Mouse (Mus musculus) cortical plate, adult 2 months (tissue): ENCODE results near the gene Card10. TPM values are rescaled to one million over a fixed set of nuclear protein-coding genes. Genes with fewer than 3 reads are reported as not detected.

Experiments
- H3K27ac ChIP-seq: fragments of 200-500 bp; 2 replicates; pipeline ENCODE4 v1.5.1; 2012; ENCODE audit warnings: low read length, control low read depth, inconsistent platforms; ENCODE audit not compliant: insufficient read depth
- H3K4me1 ChIP-seq: fragments of 200-500 bp; 2 replicates; pipeline ENCODE4 v1.6.1; 2011; ENCODE audit warnings: low read length; ENCODE audit not compliant: control insufficient read depth, insufficient read depth
- H3K4me3 ChIP-seq: fragments of 200-500 bp; 2 replicates; pipeline ENCODE4 v1.5.1; 2011; ENCODE audit warnings: mild to moderate bottlenecking, low read length, control low read depth; ENCODE audit not compliant: insufficient read depth
- CTCF ChIP-seq: fragments of 200-500 bp; IDR thresholded peaks from 2 replicates; pipeline ENCODE4 v1.5.1; 2011; ENCODE audit warnings: mild to moderate bottlenecking, control low read depth, low read length; ENCODE audit not compliant: insufficient read depth; ENCODE audit errors: extremely low read depth
- POLR2A ChIP-seq: fragments of 200-500 bp; IDR thresholded peaks from 2 replicates; pipeline ENCODE4 v1.6.1; 2011; ENCODE audit warnings: mild to moderate bottlenecking, low read length, control low read depth; ENCODE audit not compliant: insufficient read depth; ENCODE audit errors: extremely low read depth
- polyA plus RNA-seq: library from polyadenylated mRNA; depleted of rRNA; stranded (reverse); fragments of >200 nt; gene quantifications from 2 replicates; pipeline ENCODE4 v1.2.3, GENCODE M21; 2012

The Card10 gene
- polyA plus RNA-seq, 1 experiment = 4.7 TPM

DNA sequence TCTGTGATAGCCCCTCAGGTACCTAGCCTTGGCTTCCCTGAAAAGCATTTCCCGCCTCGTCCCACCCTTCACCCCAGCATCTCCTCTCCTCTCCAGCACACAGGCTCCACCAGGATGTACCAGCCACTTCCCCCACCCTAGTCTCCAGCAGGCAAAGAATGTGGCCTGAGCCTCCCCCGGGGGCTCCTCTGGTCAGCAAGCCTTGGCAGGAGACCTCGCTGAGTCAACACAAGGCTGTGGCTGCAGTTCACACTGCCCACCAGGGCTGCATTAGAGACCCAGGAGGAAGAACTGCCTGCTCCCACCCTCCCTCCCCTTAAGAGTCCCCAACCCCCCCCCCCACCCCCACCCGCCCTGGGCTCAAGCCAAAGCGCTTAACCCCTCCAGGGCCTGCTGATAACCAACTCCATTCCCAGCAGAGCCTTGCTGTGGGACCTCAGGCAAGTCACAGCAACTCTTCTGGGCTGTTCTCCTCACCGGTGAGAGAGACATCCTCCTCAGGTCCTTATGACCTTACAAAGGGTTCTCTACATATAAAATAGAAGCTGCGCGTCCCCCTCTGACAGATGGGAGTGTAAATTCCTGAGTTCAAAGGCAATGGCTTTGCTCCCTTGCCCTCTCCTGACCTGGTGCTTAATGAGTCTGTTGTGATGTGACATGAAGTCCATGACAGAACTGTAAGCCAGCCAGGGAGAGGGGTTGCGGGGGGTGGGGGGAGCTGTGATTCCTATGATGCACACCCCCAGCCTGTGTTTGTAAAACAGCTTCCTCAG is 31.6 kb upstream of the Card10 start:
- Histone ChIP-seq H3K4me3 (no peak overlapping the region), H3K4me1 (0 out of 2 replicates have a peak, but pooled peaks cover 2% of the 10 kb centered on the region), H3K27ac (no peak overlapping the region)
- TF ChIP-seq POLR2A = no peak
- no peak for TF ChIP-seq CTCF

DNA sequence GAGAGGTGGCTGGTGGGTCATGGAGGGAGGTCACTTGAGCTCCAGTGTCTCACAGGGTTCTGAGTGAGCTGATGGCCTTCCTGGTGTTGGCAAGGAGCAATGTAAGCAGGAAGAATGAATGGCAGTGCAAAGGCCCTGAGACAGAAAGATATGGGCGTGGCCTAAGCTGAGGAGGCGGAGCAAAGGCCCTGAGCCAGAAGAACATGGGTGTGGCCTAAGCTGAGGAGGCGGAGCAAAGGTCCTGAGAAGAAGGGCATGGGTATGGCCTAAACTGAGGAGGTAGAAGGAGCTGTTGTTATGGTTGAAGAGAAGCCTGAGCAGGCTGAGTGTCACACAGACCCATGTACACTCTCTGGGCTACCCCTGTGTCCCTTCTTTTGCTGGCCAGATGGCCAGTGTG is 30.7 kb upstream of the Card10 start:
- TF ChIP-seq CTCF (no peak), POLR2A (no peak)
- H3K27ac ChIP-seq = peak overlapping the region; percentile 71; the same call in 1 of the 2 replicates
- H3K4me1 ChIP-seq = 0 out of 2 replicates have a peak, but pooled peaks cover 2% of the 10 kb centered on the region
- no peak overlapping the region for H3K4me3 ChIP-seq

DNA sequence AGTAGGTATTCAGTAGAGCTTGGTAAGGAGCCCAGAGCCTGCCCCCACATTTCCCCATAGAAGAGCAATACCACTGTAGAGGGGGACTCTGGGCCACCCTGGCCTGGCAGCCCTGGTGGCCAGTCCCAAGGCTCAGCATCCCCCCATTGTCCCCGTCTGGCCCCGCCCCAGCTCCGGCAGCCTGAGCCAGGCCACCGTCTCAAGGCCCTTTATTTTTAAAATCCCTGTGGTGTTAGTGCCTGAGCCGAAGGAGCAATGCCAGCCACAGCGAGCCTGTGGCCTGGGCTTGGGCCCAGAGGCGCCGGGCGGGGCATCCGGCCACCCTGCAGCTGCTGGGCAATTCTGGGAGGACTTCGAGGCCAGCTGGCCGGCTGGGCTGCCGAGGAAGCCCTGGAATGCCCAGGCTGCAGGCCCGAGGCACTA is 29.9 kb upstream of the Card10 start:
- peak overlapping the region; percentile 71 for H3K27ac ChIP-seq
- H3K4me3 ChIP-seq = no peak overlapping the region
- H3K4me1 ChIP-seq = 0 out of 2 replicates have a peak, but pooled peaks cover 2% of the 10 kb centered on the region
- TF ChIP-seq POLR2A (no peak), CTCF (no peak)

DNA sequence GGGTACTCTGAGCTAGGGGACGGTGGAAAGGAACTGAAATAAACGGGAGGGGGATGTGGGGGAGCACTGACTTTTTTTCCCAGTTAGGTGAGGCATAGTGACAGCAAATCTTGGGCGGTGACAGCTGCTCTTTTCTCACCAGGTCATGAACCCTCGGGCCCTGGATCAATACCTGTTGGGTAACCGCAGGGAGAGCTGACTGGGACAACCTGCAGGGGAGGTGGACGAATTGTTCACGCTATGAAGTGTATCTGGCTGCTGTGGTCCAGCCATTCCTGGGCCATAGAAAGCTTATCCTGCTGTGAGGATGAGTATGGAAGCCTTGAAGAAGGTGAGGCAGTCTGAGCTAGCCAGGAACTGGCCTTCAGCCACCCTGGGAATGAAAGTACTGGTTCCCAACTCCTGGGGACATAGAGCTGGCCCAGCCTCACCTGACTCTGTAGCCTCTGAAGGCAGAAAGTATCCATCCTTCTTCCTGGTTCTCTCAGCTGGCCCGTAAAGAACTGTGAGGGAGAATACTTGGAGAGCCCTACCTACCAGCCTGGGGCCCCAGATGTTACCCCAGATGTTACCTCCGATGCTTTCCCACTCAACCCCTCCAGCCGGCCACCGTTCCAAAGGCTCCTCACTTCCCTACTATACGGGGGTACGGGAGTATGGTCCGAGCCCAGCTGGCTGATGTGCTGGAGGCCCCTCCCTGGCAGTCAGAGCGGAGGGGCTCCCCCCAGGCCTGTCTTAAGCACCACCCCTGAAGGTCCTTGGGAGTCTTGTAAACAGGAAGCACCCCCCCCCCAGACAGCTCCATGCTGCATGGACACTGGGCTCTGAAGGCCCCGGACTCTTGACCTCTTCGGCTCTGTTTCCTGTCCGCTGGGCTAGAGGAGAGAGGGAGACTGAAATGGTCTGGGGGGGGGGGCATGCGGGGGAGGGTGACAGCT is 29.1 kb upstream of the Card10 start:
- TF ChIP-seq CTCF = no peak
- TF ChIP-seq POLR2A = no peak
- Histone ChIP-seq H3K27ac (peak overlapping the region; percentile 9; the same call in 1 of the 2 replicates), H3K4me1 (0 out of 2 replicates have a peak, but pooled peaks cover 2% of the 10 kb centered on the region), H3K4me3 (no peak overlapping the region)

DNA sequence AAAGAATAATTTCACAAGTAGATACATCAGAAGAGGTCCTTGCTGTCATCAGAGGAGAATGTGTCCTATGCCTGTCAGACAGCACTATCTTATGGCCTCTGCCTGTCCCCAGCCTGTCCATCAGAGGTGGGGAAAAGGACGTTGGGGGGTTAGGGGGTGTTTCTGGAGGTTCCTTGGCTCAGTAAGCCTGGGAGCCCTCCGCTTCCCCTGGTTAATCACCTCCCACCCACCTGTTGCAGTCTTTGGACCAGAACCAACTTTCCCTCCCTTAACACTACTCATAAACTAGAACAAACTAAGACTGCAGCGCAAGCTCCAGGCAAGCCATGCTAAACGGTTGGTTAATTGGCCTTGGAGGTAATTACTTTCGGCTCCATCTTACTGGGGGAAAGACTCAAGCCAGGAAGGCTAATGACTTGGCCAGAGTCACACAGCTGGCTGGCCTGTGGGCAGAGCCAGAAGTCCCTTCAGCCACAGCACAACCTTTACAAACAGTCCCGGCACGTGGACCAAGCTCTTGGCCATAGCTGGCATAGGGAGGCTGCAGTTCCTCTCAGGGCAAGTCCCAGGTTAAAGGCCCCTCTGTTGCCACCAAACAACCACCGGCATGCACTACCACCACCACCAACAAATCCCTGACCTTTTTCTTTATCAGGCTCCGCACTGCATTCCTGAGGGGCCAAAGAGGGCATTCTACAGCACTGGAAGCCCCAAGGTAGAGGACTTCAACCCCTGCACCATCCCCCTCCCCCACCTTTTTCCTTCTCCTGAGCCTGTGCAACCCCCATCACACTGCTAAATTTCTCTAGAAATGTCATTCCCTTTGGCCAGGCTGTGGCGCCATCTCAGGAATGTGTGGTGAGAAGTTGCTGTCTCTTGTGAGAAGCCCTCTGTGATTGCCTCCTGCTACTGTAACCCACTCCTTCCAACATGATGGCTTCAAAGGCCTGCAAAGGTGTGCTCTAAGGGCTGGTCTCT is 28.2 kb upstream of the Card10 start:
- no peak for TF ChIP-seq POLR2A
- no peak for TF ChIP-seq CTCF
- no peak overlapping the region for H3K4me3 ChIP-seq
- H3K4me1 ChIP-seq = 0 out of 2 replicates have a peak, but pooled peaks cover 2% of the 10 kb centered on the region
- no peak overlapping the region for H3K27ac ChIP-seq

DNA sequence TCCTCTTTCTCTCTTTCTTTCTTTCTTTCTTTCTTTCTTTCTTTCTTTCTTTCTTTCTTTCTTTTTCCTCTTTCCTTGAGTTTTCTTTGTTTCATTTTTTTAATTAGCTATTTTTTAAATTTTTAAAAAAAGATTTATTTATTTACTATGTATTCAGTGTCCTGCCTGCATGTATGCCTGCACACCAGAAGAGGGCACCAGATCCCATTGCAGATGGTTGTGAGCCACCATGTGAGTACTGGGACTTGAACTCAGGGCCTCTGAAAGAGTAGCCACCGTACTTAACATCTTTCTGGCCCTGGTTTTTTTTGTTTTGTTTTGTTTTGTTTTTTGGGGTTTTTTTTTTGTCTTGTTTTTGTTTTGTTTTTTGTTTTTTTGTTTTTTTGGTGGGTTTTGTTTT is 26.8 kb upstream of the Card10 start:
- Histone ChIP-seq H3K27ac (no peak overlapping the region), H3K4me3 (no peak overlapping the region), H3K4me1 (no peaks in the 10 kb centered on the region)
- TF ChIP-seq POLR2A (no peak), CTCF (no peak)

DNA sequence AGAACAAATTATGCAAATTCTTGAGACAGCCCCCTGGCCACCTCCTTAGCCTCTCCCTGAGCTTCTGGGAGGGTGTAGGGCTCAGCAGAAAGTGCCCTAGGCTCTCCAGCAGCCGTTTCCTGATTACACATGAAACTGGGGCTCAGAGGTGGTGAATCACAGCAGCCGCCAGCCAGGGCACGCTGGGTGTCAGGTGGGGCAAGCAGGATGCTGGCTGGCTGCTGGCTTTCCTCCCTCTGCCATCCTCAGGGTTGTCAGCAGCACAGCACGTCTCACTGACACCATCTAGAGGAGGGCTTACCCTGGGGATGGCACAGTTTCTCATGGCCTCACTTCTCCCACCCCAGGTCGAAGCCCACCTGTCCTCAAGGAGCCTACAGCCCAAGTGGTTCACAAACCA is 25.5 kb upstream of the Card10 start:
- no peak for TF ChIP-seq POLR2A
- TF ChIP-seq CTCF = no peak
- H3K4me1 ChIP-seq = no peaks in the 10 kb centered on the region
- no peak overlapping the region for H3K27ac ChIP-seq
- H3K4me3 ChIP-seq = no peak overlapping the region

DNA sequence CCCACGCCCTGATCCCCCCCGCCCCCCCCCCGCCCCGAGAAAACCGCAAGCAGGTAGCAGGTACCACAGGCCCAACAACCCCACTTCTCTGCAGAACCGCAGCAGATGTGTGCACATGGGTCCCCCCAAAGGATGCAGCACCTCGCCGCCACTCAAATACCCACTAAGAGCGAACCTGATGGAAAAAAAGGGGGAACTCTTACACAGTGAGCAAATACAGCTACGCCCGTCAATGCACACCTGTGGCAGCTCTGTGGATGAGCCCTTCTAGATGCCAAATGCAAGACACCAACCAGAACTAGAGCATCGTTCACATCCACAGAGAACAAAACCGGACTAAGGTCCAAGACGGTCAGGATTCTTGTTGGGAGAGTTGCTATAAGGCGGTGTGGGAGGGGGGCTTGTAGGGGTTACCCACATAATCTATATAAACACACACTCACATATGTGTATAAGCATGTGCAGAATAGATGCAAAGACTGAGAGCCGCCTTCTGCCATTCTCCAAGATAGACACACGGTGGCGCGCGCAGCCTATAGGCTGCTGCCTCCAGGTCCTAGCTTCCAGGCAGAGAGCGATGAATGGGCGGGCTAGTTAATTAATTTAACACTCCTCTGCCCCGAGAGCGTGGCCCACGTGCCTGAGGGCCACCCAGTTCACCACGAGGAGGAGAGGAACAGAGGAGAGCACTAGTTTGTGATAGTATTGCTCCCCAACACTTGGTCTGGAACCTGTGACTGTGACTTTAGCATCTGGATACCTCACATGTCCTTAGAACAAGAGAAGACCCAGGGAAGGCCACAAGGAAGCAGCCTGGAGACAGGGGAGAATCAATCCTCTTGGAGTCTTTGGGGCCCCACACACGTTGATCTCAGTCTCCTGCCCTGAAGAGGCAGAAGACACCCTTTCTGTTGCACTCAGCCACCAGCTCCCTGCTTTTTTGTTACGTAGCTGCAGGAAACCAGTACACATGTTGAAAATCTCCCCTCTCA is 23.7 kb upstream of the Card10 start:
- Histone ChIP-seq H3K27ac (no peak overlapping the region), H3K4me3 (no peak overlapping the region), H3K4me1 (no peaks in the 10 kb centered on the region)
- TF ChIP-seq CTCF (peak; percentile 86), POLR2A (no peak)
